Mouse (Mus musculus): ENCODE results near the gene Zfyve21.
A peak's percentile ranks its signal among the peaks of the same experiment; 100 is the strongest.

DNA sequence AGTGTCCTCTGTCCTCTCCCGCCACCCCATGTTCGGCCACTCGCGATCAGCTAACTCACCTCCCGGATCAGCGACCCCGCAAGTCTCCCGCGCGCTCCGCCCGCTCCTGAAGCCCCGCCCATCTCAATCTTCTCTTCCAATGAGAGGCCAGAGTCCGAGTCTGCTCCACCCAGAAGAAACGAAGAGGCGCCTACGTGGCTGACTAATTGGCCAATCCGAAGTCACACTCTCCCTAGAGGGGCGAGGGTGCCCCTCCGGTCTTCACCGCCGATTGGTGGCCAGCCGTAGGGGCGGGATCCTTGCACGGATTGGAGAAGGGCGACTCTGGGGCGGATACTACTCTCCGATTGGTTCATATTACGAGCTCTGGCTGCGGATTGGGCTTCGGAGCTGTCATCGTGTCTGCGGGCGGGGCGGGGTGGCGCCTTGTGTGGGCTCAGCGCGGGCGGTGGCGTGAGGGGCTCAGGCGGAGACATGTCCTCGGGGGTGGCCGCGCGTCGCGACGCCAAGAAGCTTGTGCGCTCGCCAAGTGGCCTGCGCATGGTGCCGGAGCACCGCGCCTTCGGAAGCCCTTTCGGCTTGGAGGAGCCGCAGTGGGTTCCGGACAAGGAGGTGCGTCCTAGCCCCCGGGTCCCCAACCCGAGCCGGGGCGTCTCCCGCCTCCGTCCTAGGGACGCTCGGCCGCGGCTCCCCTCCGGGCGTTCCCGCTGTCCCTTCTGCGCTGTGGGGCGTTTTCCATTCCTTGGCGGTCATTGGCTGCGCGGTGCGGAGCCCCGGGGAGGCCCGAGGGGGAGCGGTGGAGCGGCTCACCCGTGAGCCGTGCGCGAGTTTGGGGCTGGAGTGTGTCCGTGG is at the start of gene Zfyve21, which contains the start of gene Xrcc3:
- no peak for TF ChIP-seq CTCF (IDR thresholded peaks at IDR 0.05; ENCODE audit: low read depth)
- TF ChIP-seq EP300 (IDR thresholded peaks at IDR 0.05; ENCODE audit: low read depth), result peak; percentile 68
